Mouse (Mus musculus): ENCODE data around the gene Atp2a3. TPM values are rescaled to one million over a fixed set of nuclear protein-coding genes. Genes with fewer than 3 reads are reported as not detected.

Gene Atp2a3
- polyA plus RNA-seq, 1 experiment from 2014 or later = 1.2 TPM

DNA sequence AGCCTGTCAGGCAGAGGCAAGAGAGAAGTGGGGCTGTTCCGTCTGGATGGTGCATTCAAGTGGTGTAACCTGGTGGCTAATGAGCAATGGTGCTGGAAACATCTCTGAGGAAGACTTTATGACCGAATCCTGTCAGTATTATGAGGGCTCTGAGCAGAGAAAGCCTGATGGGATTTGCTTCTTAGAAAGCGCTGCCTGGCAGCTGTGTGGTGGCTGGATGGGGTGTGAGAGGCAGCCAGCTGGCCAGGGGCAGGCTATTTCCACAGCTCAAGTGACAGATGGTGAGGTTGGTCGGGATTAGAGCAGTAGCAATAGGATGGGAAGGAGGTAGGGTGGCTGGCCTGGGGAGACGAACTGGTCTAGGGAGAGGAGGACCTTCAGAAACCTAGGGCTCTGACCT, 70.6 kb downstream of the Atp2a3 start:
- WGBS = 77% methylated on average over 5 of the region's 5 CpGs
- no peaks in the 10 kb centered on the region; the same call in 1 of the 2 replicates for H3K27me3 ChIP-seq (ENCODE audit: low read depth, poor library complexity, severe bottlenecking)
- no peak for DNase-seq (ENCODE audit: low spot score)
- H3K4me3 ChIP-seq = peak overlapping the region; percentile 48
- H3K36me3 ChIP-seq = no peaks in the 10 kb centered on the region
- H3K4me1 ChIP-seq = peaks cover 17% of the 10 kb centered on the region
- no peaks in the 10 kb centered on the region for H3K9me3 ChIP-seq (replicated peaks)
- peak overlapping the region; percentile 80 for H3K27ac ChIP-seq (replicated peaks)

DNA sequence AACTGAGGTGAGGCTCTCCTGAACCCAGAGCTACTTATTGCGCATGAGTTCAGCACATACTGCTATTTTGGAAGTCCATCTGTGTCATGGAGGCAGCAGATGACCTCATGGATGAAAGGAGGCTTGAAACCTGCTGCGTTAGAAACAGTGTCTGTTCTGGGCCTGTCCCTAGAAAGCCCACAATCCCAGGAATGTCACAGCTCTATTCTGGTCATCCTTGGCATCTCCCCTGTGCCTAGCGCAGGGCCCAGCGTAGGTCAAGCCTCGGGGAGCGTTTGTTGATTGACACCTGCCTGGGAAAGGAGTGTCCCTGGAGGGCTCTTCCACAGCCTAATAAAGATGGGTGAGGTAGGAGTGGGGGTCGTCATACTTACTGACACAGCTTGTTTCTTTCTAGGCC, 75.1 kb downstream of the Atp2a3 start:
- Histone ChIP-seq H3K36me3 (no peaks in the 10 kb centered on the region), H3K9me3 (replicated peaks) (no peaks in the 10 kb centered on the region), H3K27ac (replicated peaks) (no peak overlapping the region), H3K4me3 (no peak overlapping the region), H3K27me3 (ENCODE audit: low read depth, poor library complexity, severe bottlenecking) (no peaks in the 10 kb centered on the region; the same call in 1 of the 2 replicates), H3K4me1 (peaks cover 14% of the 10 kb centered on the region)
- DNase-seq (ENCODE audit: low spot score) = no peak
- WGBS = 86% methylated on average over 7 of the region's 7 CpGs

DNA sequence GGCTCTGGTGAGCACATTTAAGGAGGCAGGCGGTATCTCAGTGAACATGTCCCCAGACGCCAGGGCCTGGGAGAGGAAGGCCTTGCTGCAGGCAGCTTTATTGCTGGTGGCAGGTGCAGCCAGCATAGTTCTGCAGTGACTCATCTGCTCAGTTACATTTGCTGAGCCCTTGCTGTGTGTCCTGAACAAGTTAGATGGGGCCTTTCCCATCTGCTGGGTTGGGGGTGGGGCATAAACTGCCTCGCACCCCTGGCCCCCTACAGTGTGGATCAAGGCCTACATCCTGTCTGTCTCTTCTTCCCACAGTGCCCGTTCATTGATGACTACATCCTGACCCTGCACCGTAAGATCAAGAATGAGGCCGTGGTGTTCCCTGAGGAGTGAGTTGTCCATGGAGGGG, 75.9 kb downstream of the Atp2a3 start:
- no peak overlapping the region for H3K27ac ChIP-seq (replicated peaks)
- 0 out of 2 replicates have a peak, but pooled peaks cover 6% of the 10 kb centered on the region for H3K4me1 ChIP-seq
- WGBS = 77% methylated on average over 6 of the region's 6 CpGs
- H3K36me3 ChIP-seq = no peaks in the 10 kb centered on the region
- DNase-seq (ENCODE audit: low spot score) = no peak
- H3K9me3 ChIP-seq (replicated peaks) = no peaks in the 10 kb centered on the region
- H3K4me3 ChIP-seq = no peak overlapping the region
- H3K27me3 ChIP-seq (ENCODE audit: low read depth, poor library complexity, severe bottlenecking) = no peaks in the 10 kb centered on the region; the same call in 1 of the 2 replicates

DNA sequence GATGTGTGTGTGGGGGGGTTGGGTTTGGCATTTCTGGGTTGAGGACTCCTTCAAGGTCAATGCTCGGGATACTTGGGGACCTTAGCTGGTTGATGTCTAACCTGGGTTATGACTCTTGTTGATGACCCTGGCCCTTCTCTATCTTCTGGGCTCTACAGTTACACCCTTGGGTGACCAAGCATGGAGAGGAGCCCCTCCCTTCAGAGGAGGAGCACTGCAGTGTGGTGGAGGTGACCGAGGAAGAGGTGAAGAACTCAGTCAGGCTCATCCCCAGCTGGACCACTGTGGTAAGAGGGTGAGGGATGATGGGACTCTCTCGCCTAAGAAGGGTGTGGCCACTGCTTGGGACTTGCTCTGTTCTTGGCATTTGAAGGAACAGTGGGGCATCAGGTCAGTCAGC, 76.7 kb downstream of the Atp2a3 start:
- 78% methylated on average over 3 of the region's 3 CpGs for WGBS
- no peak for DNase-seq (ENCODE audit: low spot score)
- Histone ChIP-seq H3K36me3 (no peaks in the 10 kb centered on the region), H3K27me3 (ENCODE audit: low read depth, poor library complexity, severe bottlenecking) (no peaks in the 10 kb centered on the region), H3K4me3 (no peak overlapping the region), H3K4me1 (0 out of 2 replicates have a peak, but pooled peaks cover 6% of the 10 kb centered on the region), H3K27ac (replicated peaks) (no peak overlapping the region), H3K9me3 (replicated peaks) (no peaks in the 10 kb centered on the region)

DNA sequence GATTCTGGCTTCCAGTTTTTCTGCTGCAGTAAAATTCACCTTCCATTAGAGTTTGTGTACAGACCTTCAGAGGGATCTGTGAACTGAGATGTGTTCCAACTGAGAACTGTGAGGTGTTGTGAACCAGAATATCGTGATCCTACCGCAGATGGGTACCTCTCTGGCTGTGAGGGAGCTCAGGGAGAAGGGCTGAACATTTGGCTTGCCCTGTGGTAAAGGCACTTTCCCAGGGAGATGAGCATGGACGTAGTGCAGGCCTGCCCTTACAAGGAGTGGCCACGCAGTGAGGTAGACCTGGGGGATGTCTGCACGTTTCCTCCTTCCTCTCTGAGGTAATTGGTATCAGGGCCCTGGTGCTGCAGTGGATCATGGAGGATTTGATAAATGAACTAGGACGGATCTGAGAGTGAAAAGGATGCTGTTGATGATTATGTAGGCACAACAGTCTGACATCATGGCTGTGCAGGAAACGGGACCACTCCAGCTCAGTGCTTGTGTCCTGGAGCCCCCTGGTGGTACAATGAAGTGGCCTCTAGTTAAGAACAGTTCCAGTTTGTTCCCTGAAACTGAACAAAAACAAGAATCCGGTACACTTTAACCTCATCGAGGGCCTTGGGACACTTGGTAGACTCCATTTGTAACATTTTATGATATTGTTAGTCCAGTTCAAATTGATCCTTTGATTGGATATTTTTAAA, 78.3 kb downstream of the Atp2a3 start:
- 64% methylated on average over 9 of the region's 9 CpGs for WGBS
- Histone ChIP-seq H3K4me1 (0 out of 2 replicates have a peak, but pooled peaks cover 6% of the 10 kb centered on the region), H3K27me3 (ENCODE audit: low read depth, poor library complexity, severe bottlenecking) (no peaks in the 10 kb centered on the region), H3K4me3 (no peak overlapping the region), H3K27ac (replicated peaks) (no peak overlapping the region), H3K36me3 (no peaks in the 10 kb centered on the region), H3K9me3 (replicated peaks) (no peaks in the 10 kb centered on the region)
- peak; percentile 49 for DNase-seq (ENCODE audit: low spot score)

Small RNA genes within 50 kb of the gene (microRNA-seq; reads per million reads assigned to microRNA genes)
- not detected for gene Gm44467

Other genes starting within 250 kb of the Atp2a3 start
- gene Cyb5d2, start 165.0 kb upstream of the Atp2a3 start, polyA plus RNA-seq (2016; fragmentation: Nextera tagmentation; extraction: Ambion mirVana) = 5.1 and 5.2 TPM in 2 replicates
- 5.5 and 7.4 TPM in 2 replicates for gene Zzef1, start 164.9 kb upstream of the Atp2a3 start, polyA plus RNA-seq (2016; fragmentation: Nextera tagmentation; extraction: Ambion mirVana)
- 1.2 TPM in 2 replicates for gene P2rx1, start 37.9 kb downstream of the Atp2a3 start, polyA plus RNA-seq (2016; fragmentation: Nextera tagmentation; extraction: Ambion mirVana)
- gene Camkk1, start 57.8 kb downstream of the Atp2a3 start, polyA plus RNA-seq (2016; fragmentation: Nextera tagmentation; extraction: Ambion mirVana) = 5.4 and 7.5 TPM in 2 replicates
- 11.7 and 12.2 TPM in 2 replicates for gene Ncbp3, start 86.6 kb downstream of the Atp2a3 start, polyA plus RNA-seq (2016; fragmentation: Nextera tagmentation; extraction: Ambion mirVana)
- gene Itgae, start 129.4 kb downstream of the Atp2a3 start, polyA plus RNA-seq (2016; fragmentation: Nextera tagmentation; extraction: Ambion mirVana) = 0.39 and 0.60 TPM in 2 replicates
- 22.4 and 24.5 TPM in 2 replicates for gene Haspin, start 177.1 kb downstream of the Atp2a3 start, polyA plus RNA-seq (2016; fragmentation: Nextera tagmentation; extraction: Ambion mirVana)
- gene P2rx5, start 199.3 kb downstream of the Atp2a3 start, polyA plus RNA-seq (2016; fragmentation: Nextera tagmentation; extraction: Ambion mirVana) = 0.21 and 0.29 TPM in 2 replicates
- 132 and 137 TPM in 2 replicates for gene Emc6, start 215.9 kb downstream of the Atp2a3 start, polyA plus RNA-seq (2016; fragmentation: Nextera tagmentation; extraction: Ambion mirVana)
- gene Tax1bp3, start 215.9 kb downstream of the Atp2a3 start, polyA plus RNA-seq (2016; fragmentation: Nextera tagmentation; extraction: Ambion mirVana) = 175 and 199 TPM in 2 replicates
- 15.1 and 17.2 TPM in 2 replicates for gene Ctns, start 237.9 kb downstream of the Atp2a3 start, polyA plus RNA-seq (2016; fragmentation: Nextera tagmentation; extraction: Ambion mirVana)
- 0.97 and 1.0 TPM in 2 replicates for gene Shpk, start 238.3 kb downstream of the Atp2a3 start, polyA plus RNA-seq (2016; fragmentation: Nextera tagmentation; extraction: Ambion mirVana)

All from midbrain, embryonic 10.5 days (tissue).